Mouse (Mus musculus): ENCODE results near the gene Nrn1. TPM values are rescaled to one million over a fixed set of nuclear protein-coding genes. Genes with fewer than 3 reads are reported as not detected.
A peak's percentile ranks its signal among the peaks of the same experiment; 100 is the strongest.

Gene Nrn1
- polyA plus RNA-seq, 1 experiment, result 5.1 TPM

DNA sequence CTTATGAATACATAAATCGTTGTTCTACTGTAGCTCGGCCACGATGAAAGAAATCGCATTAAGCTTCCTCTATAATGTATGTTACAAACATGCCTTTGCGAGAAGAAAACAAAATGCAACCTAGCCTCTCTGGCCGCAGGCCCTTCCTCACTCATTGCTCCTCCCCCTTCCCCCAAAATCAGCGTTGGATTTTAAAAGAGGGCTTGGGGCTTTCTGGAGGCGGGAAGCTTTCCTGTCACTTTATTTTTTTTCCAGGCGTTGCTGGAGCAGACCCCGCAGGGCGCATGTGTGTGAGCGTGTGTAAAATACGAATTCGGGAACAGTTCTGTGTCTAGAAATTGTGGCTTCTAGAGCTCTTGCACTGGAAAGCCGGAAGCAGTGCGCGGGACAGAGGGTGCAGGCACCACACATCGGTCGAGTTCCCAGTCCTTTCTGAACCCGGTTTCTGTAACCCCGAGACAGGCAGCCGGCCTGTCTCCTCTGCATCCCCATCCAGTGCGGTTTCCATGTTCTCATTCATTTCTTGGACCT is 2.9 kb downstream of the Nrn1 start:
- Histone ChIP-seq H3K4me3 (peak overlapping the region; percentile 34), H3K79me2 (ENCODE audit: control insufficient read depth, insufficient read depth) (peaks cover 3% of the 10 kb centered on the region), H3ac (ENCODE audit: control insufficient read depth, insufficient read length) (no peak overlapping the region), H3K4me2 (ENCODE audit: low read depth) (peak overlapping the region; percentile 93), H3K27me3 (ENCODE audit: control insufficient read depth, insufficient read depth, insufficient read length) (no peaks in the 10 kb centered on the region), H3K36me3 (ENCODE audit: control insufficient read depth, insufficient read depth) (no peaks in the 10 kb centered on the region)
- TF ChIP-seq TCF3 (IDR thresholded peaks at IDR 0.05; ENCODE audit: insufficient read length, low read depth) (no peak), SRF (IDR thresholded peaks at IDR 0.05; ENCODE audit: control insufficient read depth, insufficient read length, low read depth) (no peak), CEBPB (IDR thresholded peaks at IDR 0.05; ENCODE audit: insufficient read depth, poor library complexity, severe bottlenecking) (no peak), POLR2A (IDR thresholded peaks at IDR 0.05; ENCODE audit: insufficient read length, low read depth) (no peak), MYOD1 (IDR thresholded peaks at IDR 0.05; ENCODE audit: control insufficient read depth in 1 of 3, insufficient read length in 2 of 3, low read depth in 2 of 3) (no peak), MAX (IDR thresholded peaks at IDR 0.05; ENCODE audit: low read depth) (no peak), MYOG (IDR thresholded peaks at IDR 0.05; ENCODE audit: control insufficient read depth in 1 of 3, insufficient read depth in 1 of 3, insufficient read length in 2 of 3, low read depth in 2 of 3) (no peak), TCF12 (IDR thresholded peaks at IDR 0.05; ENCODE audit: insufficient read depth, poor library complexity, severe bottlenecking) (no peak), E2F4 (IDR thresholded peaks at IDR 0.05; ENCODE audit: insufficient read depth) (no peak), POLR2AphosphoS2 (IDR thresholded peaks at IDR 0.05; ENCODE audit: insufficient read length, low read depth) (no peak), REST (IDR thresholded peaks at IDR 0.05; ENCODE audit: insufficient read depth, insufficient read length) (no peak)

DNA sequence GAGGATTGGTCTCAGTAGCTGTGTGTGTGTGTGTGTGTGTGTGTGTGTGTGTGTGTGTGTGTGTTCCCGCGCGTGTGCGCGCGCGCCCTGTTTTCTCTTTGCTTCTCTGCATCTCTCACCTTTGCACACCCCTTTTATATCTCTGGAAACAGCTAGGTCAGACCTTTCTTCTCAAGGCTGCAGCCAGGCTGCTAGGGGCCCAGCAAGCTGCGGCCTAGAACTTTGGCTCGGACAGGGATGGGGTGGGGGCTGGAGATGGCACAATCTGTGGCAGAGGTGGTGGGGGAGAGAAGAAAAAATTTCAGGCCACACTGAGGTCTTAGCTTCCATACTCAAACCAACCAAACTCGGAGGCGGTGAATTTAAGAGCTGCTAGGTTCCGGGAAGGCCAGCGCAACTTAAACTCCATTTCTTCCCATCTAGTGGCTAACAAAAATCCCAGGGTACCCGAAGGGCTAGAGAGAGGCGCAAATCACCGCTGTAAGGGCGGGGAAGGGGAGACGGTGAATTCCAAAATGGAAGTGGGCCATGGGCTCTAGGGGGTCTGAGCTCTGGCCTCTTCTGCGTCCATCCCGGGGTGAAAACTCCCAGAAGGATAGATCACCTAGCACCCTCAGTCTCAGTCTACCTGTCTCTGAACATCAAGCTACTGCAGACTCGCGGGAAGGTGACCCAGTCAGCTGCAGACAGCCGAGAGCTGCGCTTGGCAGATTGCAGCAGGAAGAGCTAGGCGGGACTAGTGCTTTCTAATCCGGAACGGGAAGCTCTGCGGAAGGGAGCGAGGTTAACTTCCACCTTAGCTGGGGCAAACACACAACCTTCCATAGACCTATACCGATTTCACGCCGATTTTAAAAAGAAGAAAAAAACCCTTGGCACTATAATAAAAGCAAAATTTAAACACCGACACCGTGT is 3.7 kb downstream of the Nrn1 start:
- no peaks in the 10 kb centered on the region for H3K36me3 ChIP-seq (ENCODE audit: control insufficient read depth, insufficient read depth)
- peaks cover 3% of the 10 kb centered on the region for H3K79me2 ChIP-seq (ENCODE audit: control insufficient read depth, insufficient read depth)
- peak overlapping the region; percentile 34 for H3K4me3 ChIP-seq
- TF ChIP-seq MAX (IDR thresholded peaks at IDR 0.05; ENCODE audit: low read depth), result no peak
- TF ChIP-seq USF1 (IDR thresholded peaks at IDR 0.05; ENCODE audit: low read depth), result no peak
- no peak for TF ChIP-seq POLR2AphosphoS2 (IDR thresholded peaks at IDR 0.05; ENCODE audit: insufficient read length, low read depth)
- no peak for TF ChIP-seq REST (IDR thresholded peaks at IDR 0.05; ENCODE audit: insufficient read depth, insufficient read length)
- no peak for TF ChIP-seq TCF3 (IDR thresholded peaks at IDR 0.05; ENCODE audit: insufficient read length, low read depth)
- TF ChIP-seq MYOG (IDR thresholded peaks at IDR 0.05; ENCODE audit: control insufficient read depth in 1 of 3, insufficient read depth in 1 of 3, insufficient read length in 2 of 3, low read depth in 2 of 3), result no peak
- TF ChIP-seq MYOD1 (IDR thresholded peaks at IDR 0.05; ENCODE audit: control insufficient read depth in 1 of 3, insufficient read length in 2 of 3, low read depth in 2 of 3), result no peak
- TF ChIP-seq SRF (IDR thresholded peaks at IDR 0.05; ENCODE audit: control insufficient read depth, insufficient read length, low read depth), result no peak
- TF ChIP-seq CEBPB (IDR thresholded peaks at IDR 0.05; ENCODE audit: insufficient read depth, poor library complexity, severe bottlenecking), result no peak
- no peak for TF ChIP-seq E2F4 (IDR thresholded peaks at IDR 0.05; ENCODE audit: insufficient read depth)
- TF ChIP-seq POLR2A (IDR thresholded peaks at IDR 0.05; ENCODE audit: insufficient read length, low read depth), result no peak
- TF ChIP-seq TCF12 (IDR thresholded peaks at IDR 0.05; ENCODE audit: insufficient read depth, poor library complexity, severe bottlenecking), result no peak
- peak overlapping the region; percentile 93 for H3K4me2 ChIP-seq (ENCODE audit: low read depth)
- no peaks in the 10 kb centered on the region for H3K27me3 ChIP-seq (ENCODE audit: control insufficient read depth, insufficient read depth, insufficient read length)
- no peak overlapping the region for H3ac ChIP-seq (ENCODE audit: control insufficient read depth, insufficient read length)

DNA sequence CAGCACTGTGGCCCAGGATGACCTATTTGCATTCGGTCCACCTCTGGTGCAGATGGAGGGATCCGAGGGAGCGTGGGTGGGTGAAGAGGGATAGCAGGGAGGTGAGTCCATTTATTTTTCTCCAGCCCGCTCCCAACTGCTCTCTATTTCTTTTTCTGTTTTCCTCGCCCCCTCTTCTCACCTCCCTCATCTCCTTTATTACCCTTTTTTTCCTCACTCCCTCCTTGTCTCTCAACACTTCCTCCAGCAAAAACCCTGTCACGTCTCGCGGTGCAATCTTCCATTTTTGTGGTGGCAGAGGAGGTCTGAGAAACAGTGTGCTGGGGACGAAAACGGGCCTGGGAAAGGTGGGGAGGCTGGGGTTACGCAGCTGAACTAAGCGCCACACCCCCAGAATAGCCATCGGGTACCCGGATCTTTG is 4.6 kb downstream of the Nrn1 start:
- Histone ChIP-seq H3K79me2 (ENCODE audit: control insufficient read depth, insufficient read depth) (peaks cover 3% of the 10 kb centered on the region), H3ac (ENCODE audit: control insufficient read depth, insufficient read length) (no peak overlapping the region), H3K36me3 (ENCODE audit: control insufficient read depth, insufficient read depth) (no peaks in the 10 kb centered on the region), H3K4me3 (no peak overlapping the region), H3K27me3 (ENCODE audit: control insufficient read depth, insufficient read depth, insufficient read length) (no peaks in the 10 kb centered on the region), H3K4me2 (ENCODE audit: low read depth) (no peak overlapping the region)
- TF ChIP-seq POLR2A (IDR thresholded peaks at IDR 0.05; ENCODE audit: insufficient read length, low read depth), result no peak
- TF ChIP-seq TCF12 (IDR thresholded peaks at IDR 0.05; ENCODE audit: insufficient read depth, poor library complexity, severe bottlenecking), result no peak
- no peak for TF ChIP-seq REST (IDR thresholded peaks at IDR 0.05; ENCODE audit: insufficient read depth, insufficient read length)
- TF ChIP-seq MYOG (IDR thresholded peaks at IDR 0.05; ENCODE audit: control insufficient read depth in 1 of 3, insufficient read depth in 1 of 3, insufficient read length in 2 of 3, low read depth in 2 of 3), result no peak
- TF ChIP-seq SRF (IDR thresholded peaks at IDR 0.05; ENCODE audit: control insufficient read depth, insufficient read length, low read depth), result no peak
- TF ChIP-seq MYOD1 (IDR thresholded peaks at IDR 0.05; ENCODE audit: control insufficient read depth in 1 of 3, insufficient read length in 2 of 3, low read depth in 2 of 3), result no peak
- TF ChIP-seq POLR2AphosphoS2 (IDR thresholded peaks at IDR 0.05; ENCODE audit: insufficient read length, low read depth), result no peak
- no peak for TF ChIP-seq CEBPB (IDR thresholded peaks at IDR 0.05; ENCODE audit: insufficient read depth, poor library complexity, severe bottlenecking)
- no peak for TF ChIP-seq USF1 (IDR thresholded peaks at IDR 0.05; ENCODE audit: low read depth)
- no peak for TF ChIP-seq MAX (IDR thresholded peaks at IDR 0.05; ENCODE audit: low read depth)
- no peak for TF ChIP-seq E2F4 (IDR thresholded peaks at IDR 0.05; ENCODE audit: insufficient read depth)
- no peak for TF ChIP-seq TCF3 (IDR thresholded peaks at IDR 0.05; ENCODE audit: insufficient read length, low read depth)

DNA sequence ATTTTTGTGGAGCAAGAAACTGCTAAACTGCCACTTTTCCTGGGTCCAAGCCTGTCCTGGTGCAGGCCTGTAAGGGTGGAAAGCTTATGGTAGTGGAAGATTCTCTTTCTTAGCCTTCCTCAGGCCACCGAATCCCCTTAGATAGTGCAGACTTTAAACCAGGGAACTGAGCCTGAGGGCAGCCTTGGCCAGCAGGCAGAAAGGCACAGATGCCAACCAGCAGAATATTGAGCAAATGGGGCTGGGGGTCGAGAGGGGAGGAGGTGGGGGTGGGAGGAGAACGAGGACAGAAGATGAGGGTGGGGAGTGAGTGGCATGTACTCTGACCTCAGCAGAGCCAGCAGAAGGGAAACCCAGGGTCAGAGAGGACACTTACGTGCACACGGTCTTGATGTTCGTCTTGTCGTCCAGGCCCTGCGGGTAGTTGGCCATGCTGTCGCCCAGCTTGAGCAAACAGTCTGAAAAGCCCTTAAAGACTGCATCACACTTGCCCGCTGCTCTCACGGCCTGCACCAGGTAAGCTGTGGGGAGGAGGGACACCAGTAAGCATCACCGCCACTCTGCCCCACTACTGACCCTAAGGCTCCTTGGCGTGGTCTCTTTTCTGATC is 5.1 kb downstream of the Nrn1 start:
- peaks cover 3% of the 10 kb centered on the region for H3K79me2 ChIP-seq (ENCODE audit: control insufficient read depth, insufficient read depth)
- TF ChIP-seq E2F4 (IDR thresholded peaks at IDR 0.05; ENCODE audit: insufficient read depth) (no peak), TCF3 (IDR thresholded peaks at IDR 0.05; ENCODE audit: insufficient read length, low read depth) (no peak), REST (IDR thresholded peaks at IDR 0.05; ENCODE audit: insufficient read depth, insufficient read length) (no peak), USF1 (IDR thresholded peaks at IDR 0.05; ENCODE audit: low read depth) (no peak), POLR2A (IDR thresholded peaks at IDR 0.05; ENCODE audit: insufficient read length, low read depth) (no peak), TCF12 (IDR thresholded peaks at IDR 0.05; ENCODE audit: insufficient read depth, poor library complexity, severe bottlenecking) (no peak), SRF (IDR thresholded peaks at IDR 0.05; ENCODE audit: control insufficient read depth, insufficient read length, low read depth) (no peak), MYOG (IDR thresholded peaks at IDR 0.05; ENCODE audit: control insufficient read depth in 1 of 3, insufficient read depth in 1 of 3, insufficient read length in 2 of 3, low read depth in 2 of 3) (no peak), MYOD1 (IDR thresholded peaks at IDR 0.05; ENCODE audit: control insufficient read depth in 1 of 3, insufficient read length in 2 of 3, low read depth in 2 of 3) (no peak), POLR2AphosphoS2 (IDR thresholded peaks at IDR 0.05; ENCODE audit: insufficient read length, low read depth) (no peak), CEBPB (IDR thresholded peaks at IDR 0.05; ENCODE audit: insufficient read depth, poor library complexity, severe bottlenecking) (no peak), MAX (IDR thresholded peaks at IDR 0.05; ENCODE audit: low read depth) (no peak)
- H3K27me3 ChIP-seq (ENCODE audit: control insufficient read depth, insufficient read depth, insufficient read length), result no peaks in the 10 kb centered on the region
- H3ac ChIP-seq (ENCODE audit: control insufficient read depth, insufficient read length), result no peak overlapping the region
- H3K4me3 ChIP-seq, result no peak overlapping the region
- no peaks in the 10 kb centered on the region for H3K36me3 ChIP-seq (ENCODE audit: control insufficient read depth, insufficient read depth)
- H3K4me2 ChIP-seq (ENCODE audit: low read depth), result no peak overlapping the region

All from myocyte (in vitro differentiated cells).